Mouse (Mus musculus) forebrain, embryonic 14.5 days (tissue): ENCODE measurements at regions not wholly inside any gene's neighbourhood (a gene's known extent, or its start where the extent isn't known, plus 50 kb on each side); places are given as distances from the start of the nearest gene placed in this dataset.

Experiments used
- ATAC-seq: fragments of 200-750 bp; cut with Nextera tagmentation; 2 replicates; pipeline ENCODE4 v1.8.0; 2017; ENCODE audit warnings: mild to moderate bottlenecking, moderate library complexity
- DNase-seq: peaks from one replicate; pipeline ENCODE4 v3.0.0-alpha.2; 2015; ENCODE audit warnings: low spot score
- H3K27ac ChIP-seq: fragments of 300-500 bp; sonication (generic); 2 replicates; pipeline ENCODE4 v1.5.1; 2014; ENCODE audit warnings: low read depth, mild to moderate bottlenecking, control low read depth, low read length, moderate library complexity
- H3K27me3 ChIP-seq: fragments of 300-500 bp; sonication (generic); replicated peaks from 2 replicates; pipeline ENCODE4 v1.6.1; 2014; ENCODE audit warnings: low read length, control low read depth, mixed read lengths; ENCODE audit not compliant: control insufficient read depth, insufficient read depth
- H3K36me3 ChIP-seq: fragments of 300-500 bp; sonication (generic); 2 replicates; pipeline ENCODE4 v1.6.1; 2014; ENCODE audit warnings: low read length, control low read depth; ENCODE audit not compliant: control insufficient read depth, insufficient read depth
- H3K4me1 ChIP-seq: fragments of 300-500 bp; sonication (generic); 2 replicates; pipeline ENCODE4 v1.6.1; 2014; ENCODE audit warnings: antibody characterized with exemption, low read length, control low read depth; ENCODE audit not compliant: control insufficient read depth, insufficient read depth
- H3K4me2 ChIP-seq: fragments of 300-500 bp; sonication (generic); 2 replicates; pipeline ENCODE4 v1.6.1; 2014; ENCODE audit warnings: mild to moderate bottlenecking, control low read depth, low read length
- H3K4me3 ChIP-seq: fragments of 300-500 bp; sonication (generic); 2 replicates; pipeline ENCODE4 v1.5.1; 2014; ENCODE audit warnings: low read depth, low read length, control low read depth
- H3K9ac ChIP-seq: fragments of 300-500 bp; sonication (generic); 2 replicates; pipeline ENCODE4 v1.6.1; 2014; ENCODE audit warnings: mild to moderate bottlenecking, low read length, control low read depth, moderate library complexity
- H3K9me3 ChIP-seq: fragments of 300-500 bp; sonication (generic); replicated peaks from 2 replicates; pipeline ENCODE4 v1.6.1; 2016; ENCODE audit warnings: low read length, control low read depth, mixed read lengths; ENCODE audit not compliant: control insufficient read depth
- WGBS: fragments of 180-500 bp; shearing (Covaris S2); extraction: QIAGEN DNeasy Blood & Tissue Kit; methylation state at CpG from one replicate; pipeline ENCODE4 v1.1.7; 2014; 5-methylcytosine and 5-hydroxymethylcytosine counted together

- Histone ChIP-seq H3K4me3 (no peak overlapping the region), H3K4me2 (no peak overlapping the region), H3K9me3 (no peaks in the 10 kb centered on the region), H3K4me1 (peaks cover 3% of the 10 kb centered on the region; the same call in 1 of the 2 replicates), H3K9ac (no peak overlapping the region), H3K27me3 (no peaks in the 10 kb centered on the region), H3K27ac (no peak overlapping the region), H3K36me3 (no peaks in the 10 kb centered on the region)
- DNase-seq (no peak), ATAC-seq (no peak)
Observed at GRCm38 (mm10) chr15:63166411-63166810, 678.6 kb downstream of the Gsdmc2 start.

DNA sequence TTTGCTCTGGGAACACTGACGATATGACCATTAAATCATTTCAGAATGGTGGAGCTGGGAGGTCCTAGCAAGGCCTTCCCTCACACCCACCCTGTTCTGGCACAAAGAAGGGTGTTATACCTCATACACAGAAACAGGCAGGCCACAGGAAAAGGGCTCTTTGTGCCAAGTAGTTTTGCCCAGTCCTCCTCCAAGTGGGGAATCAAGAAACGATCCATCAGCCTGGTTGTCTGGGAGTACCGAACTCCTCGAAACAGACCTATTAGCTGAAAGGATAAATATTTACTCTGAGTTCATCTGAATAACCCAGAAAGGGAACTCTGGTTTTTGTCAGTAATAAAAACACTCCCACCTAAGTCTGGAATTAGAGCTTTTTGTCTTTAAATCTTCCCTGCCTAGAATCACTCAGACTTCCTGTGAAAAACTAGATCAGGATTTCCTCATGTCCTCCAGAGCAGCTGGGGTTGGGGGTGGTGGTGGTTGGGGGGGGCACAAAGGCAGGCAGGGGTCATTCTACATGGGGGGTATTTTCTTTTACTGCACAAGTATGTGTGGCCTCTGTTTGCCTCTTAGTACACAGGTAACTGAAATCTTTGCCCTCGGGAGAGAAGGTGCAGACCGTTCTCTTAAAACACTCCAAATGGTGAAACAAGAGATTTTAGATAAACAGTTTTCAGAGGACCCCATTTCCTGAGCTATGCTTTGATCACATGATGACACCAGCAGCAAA is 681.3 kb downstream of the Gsdmc2 start:
- peak; percentile 15; the same call in 1 of the 2 replicates for ATAC-seq
- WGBS: 73% methylated on average over 6 of the region's 6 CpGs
- no peak overlapping the region for H3K27ac ChIP-seq

DNA sequence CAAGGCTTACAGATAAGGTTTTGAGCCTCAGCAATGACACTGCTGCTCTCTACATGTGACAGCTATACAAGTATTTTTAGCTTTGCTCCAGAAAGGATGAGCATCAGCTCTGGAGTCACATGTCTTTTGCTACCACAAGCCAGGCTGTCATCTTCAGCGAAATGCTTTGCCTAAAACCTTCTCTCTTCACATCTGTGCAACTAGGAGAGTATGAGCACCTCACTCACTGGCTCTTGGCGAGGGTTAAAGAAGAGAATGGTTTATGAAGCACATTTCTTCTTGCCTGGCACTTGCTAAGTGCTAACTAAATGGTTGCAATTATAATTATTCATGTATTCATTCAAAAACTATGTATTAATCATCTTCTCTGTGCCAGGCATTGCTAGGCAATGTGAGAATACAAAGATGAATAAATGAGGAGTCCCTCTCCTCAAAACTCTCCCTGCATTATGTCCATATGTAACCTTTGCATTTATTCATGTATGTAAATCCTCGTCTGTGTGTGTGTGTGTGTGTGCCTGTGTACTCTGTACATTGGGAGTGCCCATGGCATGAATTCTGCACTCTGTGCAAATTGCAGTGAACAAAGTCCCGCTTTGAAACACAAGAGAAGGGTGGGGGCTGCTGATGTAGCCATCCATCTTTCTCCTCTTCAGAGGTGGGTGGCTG is 682.0 kb downstream of the Gsdmc2 start:
- Histone ChIP-seq H3K9me3 (no peaks in the 10 kb centered on the region), H3K4me3 (no peak overlapping the region), H3K9ac (no peak overlapping the region), H3K27me3 (no peaks in the 10 kb centered on the region), H3K27ac (no peak overlapping the region), H3K4me1 (peaks cover 3% of the 10 kb centered on the region; the same call in 1 of the 2 replicates), H3K36me3 (no peaks in the 10 kb centered on the region), H3K4me2 (no peak overlapping the region)
- ATAC-seq (peak; percentile 80), DNase-seq (peak; percentile 50)
- 65% methylated on average over 4 of the region's 4 CpGs for WGBS

More for the DNA sequence above, 681.3 kb downstream of the Gsdmc2 start:
- Histone ChIP-seq H3K4me2 (no peak overlapping the region), H3K27me3 (no peaks in the 10 kb centered on the region), H3K4me3 (no peak overlapping the region), H3K36me3 (no peaks in the 10 kb centered on the region), H3K9ac (no peak overlapping the region), H3K4me1 (peaks cover 3% of the 10 kb centered on the region; the same call in 1 of the 2 replicates), H3K9me3 (no peaks in the 10 kb centered on the region)
- DNase-seq: no peak

DNA sequence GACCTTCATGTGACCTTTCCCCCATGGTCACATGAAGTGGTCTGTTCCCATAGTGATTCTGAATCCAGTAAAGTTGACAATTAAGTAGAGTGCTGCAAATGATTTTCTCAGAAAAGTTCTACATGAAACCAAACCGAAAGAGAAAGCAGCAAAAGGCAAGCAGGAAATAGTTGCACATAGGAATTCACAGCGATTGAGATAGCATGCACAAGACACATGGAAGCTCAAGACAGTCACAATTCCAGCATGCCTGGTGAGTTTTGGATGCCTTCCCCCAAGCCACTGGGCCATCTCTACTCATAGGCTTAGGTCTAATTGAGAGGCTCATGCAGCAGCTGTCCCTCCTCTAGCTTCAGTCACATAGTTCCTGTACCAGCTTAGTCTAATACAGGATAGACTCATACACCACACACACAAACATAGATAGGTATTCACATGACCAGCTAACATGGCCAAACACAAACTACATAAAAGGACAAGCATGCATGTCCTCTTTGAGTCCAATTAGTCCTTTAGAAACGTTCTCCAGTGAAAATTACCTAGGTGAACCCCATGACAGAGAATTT is 721.8 kb downstream of the Gsdmc2 start:
- Histone ChIP-seq H3K4me2 (no peak overlapping the region), H3K4me1 (no peaks in the 10 kb centered on the region), H3K9me3 (no peaks in the 10 kb centered on the region), H3K36me3 (no peaks in the 10 kb centered on the region), H3K4me3 (no peak overlapping the region), H3K27ac (no peak overlapping the region), H3K27me3 (no peaks in the 10 kb centered on the region), H3K9ac (no peak overlapping the region)
- ATAC-seq: no peak
- DNase-seq: no peak
- 72% methylated on average over 3 of the region's 3 CpGs for WGBS

- H3K9ac ChIP-seq: no peak overlapping the region
- no peak for DNase-seq
- no peak for ATAC-seq
- no peak overlapping the region for H3K4me2 ChIP-seq
- no peak overlapping the region for H3K4me3 ChIP-seq
- H3K27ac ChIP-seq: no peak overlapping the region
- H3K36me3 ChIP-seq: no peaks in the 10 kb centered on the region
- H3K9me3 ChIP-seq: no peaks in the 10 kb centered on the region
- H3K4me1 ChIP-seq: no peaks in the 10 kb centered on the region
- H3K27me3 ChIP-seq: no peaks in the 10 kb centered on the region
- WGBS: 69% methylated on average over 2 of the region's 2 CpGs
Observed at GRCm38 (mm10) chr15:63112918-63113317, 732.1 kb downstream of the Gsdmc2 start.

- 84% methylated on average over 3 of the region's 3 CpGs for WGBS
- no peaks in the 10 kb centered on the region for H3K9me3 ChIP-seq
- no peak overlapping the region for H3K4me2 ChIP-seq
- no peak overlapping the region for H3K27ac ChIP-seq
- H3K4me1 ChIP-seq: no peaks in the 10 kb centered on the region
- H3K36me3 ChIP-seq: no peaks in the 10 kb centered on the region
- H3K9ac ChIP-seq: no peak overlapping the region
- DNase-seq: no peak
- ATAC-seq: no peak
- no peaks in the 10 kb centered on the region for H3K27me3 ChIP-seq
- no peak overlapping the region for H3K4me3 ChIP-seq
Observed at GRCm38 (mm10) chr15:63100093-63100492, 744.9 kb downstream of the Gsdmc2 start.

GRCm38 (mm10) chr15:63081972-63082371 is 763.0 kb downstream of the Gsdmc2 start:
- Histone ChIP-seq H3K27ac (no peak overlapping the region), H3K4me3 (no peak overlapping the region), H3K27me3 (no peaks in the 10 kb centered on the region), H3K9me3 (no peaks in the 10 kb centered on the region), H3K36me3 (no peaks in the 10 kb centered on the region), H3K4me2 (no peak overlapping the region), H3K4me1 (no peaks in the 10 kb centered on the region), H3K9ac (no peak overlapping the region)
- DNase-seq (no peak), ATAC-seq (no peak)

DNA sequence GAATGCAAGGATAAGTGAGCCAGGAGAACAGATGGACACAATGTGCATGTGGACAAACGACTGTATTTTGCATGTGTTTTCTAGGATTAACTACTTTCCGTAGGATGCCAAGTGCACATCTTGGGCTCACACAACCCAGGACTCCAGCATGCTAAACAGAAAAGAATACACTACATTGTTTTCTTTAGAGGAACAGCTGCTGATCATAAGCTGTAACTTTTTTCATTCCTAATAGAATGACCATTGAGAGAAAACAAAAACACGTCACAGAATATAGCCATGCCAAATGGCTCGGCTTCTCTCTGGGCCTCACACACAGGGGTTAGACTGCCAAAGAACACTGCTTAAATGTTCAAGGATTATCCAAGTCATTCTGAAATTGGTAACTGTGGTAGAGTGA is 765.2 kb downstream of the Gsdmc2 start:
- 31% methylated on average over 4 of the region's 4 CpGs for WGBS
- Histone ChIP-seq H3K27me3 (no peaks in the 10 kb centered on the region), H3K36me3 (no peaks in the 10 kb centered on the region), H3K4me3 (no peak overlapping the region), H3K4me2 (no peak overlapping the region), H3K27ac (no peak overlapping the region), H3K9ac (no peak overlapping the region), H3K9me3 (no peaks in the 10 kb centered on the region), H3K4me1 (no peaks in the 10 kb centered on the region)
- ATAC-seq (peak; percentile 77; the same call in 1 of the 2 replicates), DNase-seq (peak; percentile 61)

GRCm38 (mm10) chr15:63071921-63072320 is 773.1 kb downstream of the Gsdmc2 start:
- WGBS: 80% methylated on average over 4 of the region's 4 CpGs

More at GRCm38 (mm10) chr15:63071921-63072320, 773.1 kb downstream of the Gsdmc2 start:
- no peaks in the 10 kb centered on the region for H3K9me3 ChIP-seq
- no peaks in the 10 kb centered on the region for H3K4me1 ChIP-seq
- DNase-seq (no peak), ATAC-seq (no peak)
- H3K27me3 ChIP-seq: no peaks in the 10 kb centered on the region
- H3K4me2 ChIP-seq: no peak overlapping the region
- H3K4me3 ChIP-seq: no peak overlapping the region
- H3K36me3 ChIP-seq: no peaks in the 10 kb centered on the region
- H3K9ac ChIP-seq: no peak overlapping the region
- H3K27ac ChIP-seq: no peak overlapping the region
